Mouse (Mus musculus) NIH3T3 (cell line): ENCODE measurements at regions not wholly inside any gene's neighbourhood (a gene's known extent, or its start where the extent isn't known, plus 50 kb on each side); places are given as distances from the start of the nearest gene placed in this dataset.

Source experiments
- DNase-seq: peaks from one replicate; pipeline ENCODE4 v3.0.0-alpha.2; 2012; ENCODE audit warnings: low read depth

GRCm38 (mm10) chr16:51910046-51910445 is 121.0 kb upstream of the Cblb start:
- no peak for DNase-seq

- no peak for DNase-seq
Observed at GRCm38 (mm10) chr16:51911109-51911765, 119.8 kb upstream of the Cblb start.

- no peak for DNase-seq
Observed at GRCm38 (mm10) chr16:51915034-51915928, 115.7 kb upstream of the Cblb start.

- no peak for DNase-seq
Observed at GRCm38 (mm10) chr16:51915929-51916308, 115.1 kb upstream of the Cblb start.

- DNase-seq, result no peak
Observed at GRCm38 (mm10) chr16:51916337-51916736, 114.7 kb upstream of the Cblb start.

- DNase-seq, result no peak
Observed at GRCm38 (mm10) chr16:51916820-51917219, 114.2 kb upstream of the Cblb start.

GRCm38 (mm10) chr16:51917540-51917939 is 113.5 kb upstream of the Cblb start:
- no peak for DNase-seq

- DNase-seq, result peak; percentile 63
Observed at GRCm38 (mm10) chr16:51921025-51921424, 110.0 kb upstream of the Cblb start.

GRCm38 (mm10) chr16:51922589-51922988 is 108.4 kb upstream of the Cblb start:
- DNase-seq, result no peak

- DNase-seq, result no peak
Observed at GRCm38 (mm10) chr16:51925639-51926038, 105.4 kb upstream of the Cblb start.

- DNase-seq, result no peak
Observed at GRCm38 (mm10) chr16:51933122-51933521, 97.9 kb upstream of the Cblb start.

GRCm38 (mm10) chr16:51933965-51934364 is 97.1 kb upstream of the Cblb start:
- no peak for DNase-seq

- DNase-seq, result peak; percentile 26
Observed at GRCm38 (mm10) chr16:51937298-51937697, 93.7 kb upstream of the Cblb start.

- DNase-seq, result no peak
Observed at GRCm38 (mm10) chr16:51939061-51939460, 92.0 kb upstream of the Cblb start.

- DNase-seq, result no peak
Observed at GRCm38 (mm10) chr16:51940574-51940973, 90.5 kb upstream of the Cblb start.

- no peak for DNase-seq
Observed at GRCm38 (mm10) chr16:51942431-51943130, 88.4 kb upstream of the Cblb start.

GRCm38 (mm10) chr16:51967051-51967845 is 63.8 kb upstream of the Cblb start:
- DNase-seq, result peak; percentile 29
